Mouse (Mus musculus) embryonic facial prominence, embryonic 13.5 days (tissue): ENCODE data around the gene Ndufa6. TPM values are rescaled to one million over a fixed set of nuclear protein-coding genes. Genes with fewer than 3 reads are reported as not detected.

ENCODE experiments used
- microRNA-seq: library from miRNA; unstranded; fragments of <30 nt; microRNA quantifications from one replicate; pipeline ENCODE4, GENCODE M21; 2016
- polyA plus RNA-seq: library from polyadenylated mRNA; unstranded; fragments of >200 nt; fragmentation: Nextera tagmentation; extraction: Ambion mirVana; gene quantifications from 2 replicates; pipeline ENCODE4 v1.2.1, GENCODE M21; 2015

Ndufa6 gene
- polyA plus RNA-seq, 1 experiment from 2014 or later = 324 TPM

Small RNA genes lying within 50 kb of the gene (microRNA-seq; reads per million reads assigned to microRNA genes)
- gene Mir7684 = not detected

Other genes starting within 250 kb of the Ndufa6 start
- 22.7 and 26.8 TPM in 2 replicates for gene Ccdc134, start 226.4 kb downstream of the Ndufa6 start, polyA plus RNA-seq
- 146 and 160 TPM in 2 replicates for gene Srebf2, start 207.1 kb downstream of the Ndufa6 start, polyA plus RNA-seq
- gene Shisa8, start 141.5 kb downstream of the Ndufa6 start, polyA plus RNA-seq = 0.18 and 0.50 TPM in 2 replicates
- gene Tnfrsf13c, start 130.0 kb downstream of the Ndufa6 start, polyA plus RNA-seq = 0.17 TPM in 1 of 2 replicates, not detected in the other
- 61.7 and 72.7 TPM in 2 replicates for gene Cenpm, start 109.6 kb downstream of the Ndufa6 start, polyA plus RNA-seq
- gene 1500009C09Rik, start 101.9 kb downstream of the Ndufa6 start, polyA plus RNA-seq = 0.17 TPM in 1 of 2 replicates, not detected in the other
- 30.8 and 32.4 TPM in 2 replicates for gene Sept3, start 79.4 kb downstream of the Ndufa6 start, polyA plus RNA-seq
- gene Wbp2nl, start 55.4 kb downstream of the Ndufa6 start, polyA plus RNA-seq = not detected in 2 replicates
- gene Naga, start 15.4 kb downstream of the Ndufa6 start, polyA plus RNA-seq = 46.0 and 49.9 TPM in 2 replicates
- gene Pheta2, start 15.4 kb downstream of the Ndufa6 start, polyA plus RNA-seq = 18.9 and 19.5 TPM in 2 replicates
- gene Smdt1, start 15.4 kb downstream of the Ndufa6 start, polyA plus RNA-seq = 255 and 264 TPM in 2 replicates
- gene Cyp2d22, start 25.9 kb upstream of the Ndufa6 start, polyA plus RNA-seq = 10.3 and 10.5 TPM in 2 replicates
- gene Cyp2d11, start 39.7 kb upstream of the Ndufa6 start, polyA plus RNA-seq = not detected in 2 replicates
- gene Cyp2d10, start 52.9 kb upstream of the Ndufa6 start, polyA plus RNA-seq = 1.7 TPM in 1 of 2 replicates, not detected in the other
- not detected in 2 replicates for gene Cyp2d9, start 79.1 kb upstream of the Ndufa6 start, polyA plus RNA-seq
- not detected in 2 replicates for gene Cyp2d12, start 200.8 kb upstream of the Ndufa6 start, polyA plus RNA-seq